Mouse (Mus musculus) spleen, adult 2 months (tissue): ENCODE results near the gene Pbx1. TPM values are rescaled to one million over a fixed set of nuclear protein-coding genes. Genes with fewer than 3 reads are reported as not detected.

Experiments used
- DNase-seq, 2 experiments: peaks; one replicate each; pipeline versions ENCODE4 v3.0.0 to v3.0.0-alpha.2; 2012 to 2021; ENCODE audit warnings: low spot score in 2 of 2, low read depth in 1 of 2
- H3K27ac ChIP-seq: fragments of 200-500 bp; 2 replicates; pipeline ENCODE4 v1.5.1; 2012; ENCODE audit warnings: low read length, inconsistent platforms; ENCODE audit not compliant: insufficient read depth
- H3K27me3 ChIP-seq: fragments of 200-500 bp; 2 replicates; pipeline ENCODE4 v1.6.1; 2012; ENCODE audit warnings: mild to moderate bottlenecking, moderate library complexity, low read length, inconsistent platforms; ENCODE audit not compliant: control insufficient read depth, insufficient read depth
- H3K36me3 ChIP-seq: fragments of 200-500 bp; 2 replicates; pipeline ENCODE4 v1.6.1; 2012; ENCODE audit warnings: mild to moderate bottlenecking, low read length, inconsistent platforms; ENCODE audit not compliant: control insufficient read depth, insufficient read depth
- H3K4me1 ChIP-seq: fragments of 200-500 bp; 2 replicates; pipeline ENCODE4 v1.6.1; 2011; ENCODE audit warnings: inconsistent platforms; ENCODE audit not compliant: control insufficient read depth, insufficient read depth, insufficient read length
- H3K4me3 ChIP-seq: fragments of 200-500 bp; 2 replicates; pipeline ENCODE4 v1.5.1; 2011; ENCODE audit warnings: mild to moderate bottlenecking, inconsistent platforms; ENCODE audit not compliant: insufficient read depth, insufficient read length; ENCODE audit errors: extremely low read depth
- CTCF ChIP-seq: fragments of 200-500 bp; IDR thresholded peaks from 2 replicates; pipeline ENCODE4 v1.5.1; 2011; ENCODE audit warnings: mild to moderate bottlenecking, inconsistent platforms; ENCODE audit not compliant: insufficient read depth, insufficient read length, insufficient replicate concordance; ENCODE audit errors: extremely low read depth
- POLR2A ChIP-seq: fragments of 200-500 bp; IDR thresholded peaks from 2 replicates; pipeline ENCODE4 v1.6.1; 2011; ENCODE audit warnings: low read depth, low read length, inconsistent platforms
- WGBS: fragments of 180-500 bp; shearing (Covaris S2); methylation state at CpG from one replicate; pipeline ENCODE4 v1.1.7; 2018; 5-methylcytosine and 5-hydroxymethylcytosine counted together
- polyA plus RNA-seq: library from polyadenylated mRNA; depleted of rRNA; stranded (reverse); fragments of >200 nt; gene quantifications from 2 replicates; pipeline ENCODE4 v1.2.3, GENCODE M21; 2012

Pbx1 gene
- polyA plus RNA-seq, 1 experiment: 9.2 TPM

DNA sequence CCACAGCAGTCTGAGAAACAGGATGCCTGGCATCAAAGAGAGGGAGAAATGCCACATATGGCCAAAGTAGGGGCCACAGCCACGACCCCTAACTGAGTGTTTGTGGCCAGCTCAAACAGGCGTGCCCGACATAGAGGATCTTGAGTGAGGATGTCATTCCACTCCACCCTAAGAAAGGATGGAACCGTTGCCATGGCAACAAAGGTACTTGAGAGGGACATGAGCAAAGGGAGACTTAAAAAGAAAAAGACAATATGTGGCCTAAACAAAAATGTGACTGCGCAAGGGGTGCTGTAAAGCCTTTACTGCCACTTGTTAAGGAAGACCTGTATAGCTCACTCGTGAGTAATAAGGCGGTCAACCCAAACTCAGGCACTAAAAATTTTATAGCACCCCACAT is 67.7 kb downstream of the Pbx1 start:
- Histone ChIP-seq H3K36me3 (no peaks in the 10 kb centered on the region), H3K27ac (no peak overlapping the region), H3K4me1 (no peaks in the 10 kb centered on the region), H3K27me3 (no peaks in the 10 kb centered on the region), H3K4me3 (no peak overlapping the region)
- WGBS: 89% methylated on average over 7 of the region's 7 CpGs
- TF ChIP-seq CTCF (no peak), POLR2A (no peak)
- DNase-seq: no peak

DNA sequence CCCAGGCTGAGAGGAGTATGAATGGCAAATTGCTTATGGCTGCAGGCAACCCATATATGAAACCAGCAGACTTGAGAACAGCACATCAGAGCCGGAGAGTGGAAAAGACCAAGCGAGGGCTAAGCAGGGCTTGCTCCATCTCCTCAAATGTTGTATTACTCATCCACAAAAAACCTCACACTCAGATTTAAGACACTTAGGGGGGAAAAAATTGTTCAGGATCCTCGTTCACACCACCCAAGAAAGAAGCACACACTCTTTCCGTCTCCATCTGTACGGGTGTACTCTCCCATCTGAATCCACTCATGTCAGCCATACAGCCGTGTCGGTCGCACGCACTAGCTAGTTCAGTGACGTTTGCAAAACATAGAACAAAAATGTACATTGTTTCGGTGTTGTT is 69.0 kb downstream of the Pbx1 start:
- no peaks in the 10 kb centered on the region for H3K36me3 ChIP-seq
- no peak overlapping the region for H3K27ac ChIP-seq
- no peaks in the 10 kb centered on the region for H3K27me3 ChIP-seq
- H3K4me3 ChIP-seq: no peak overlapping the region
- no peak for DNase-seq
- TF ChIP-seq CTCF: no peak
- no peak for TF ChIP-seq POLR2A
- no peaks in the 10 kb centered on the region for H3K4me1 ChIP-seq
- 94% methylated on average over 11 of the region's 11 CpGs for WGBS

DNA sequence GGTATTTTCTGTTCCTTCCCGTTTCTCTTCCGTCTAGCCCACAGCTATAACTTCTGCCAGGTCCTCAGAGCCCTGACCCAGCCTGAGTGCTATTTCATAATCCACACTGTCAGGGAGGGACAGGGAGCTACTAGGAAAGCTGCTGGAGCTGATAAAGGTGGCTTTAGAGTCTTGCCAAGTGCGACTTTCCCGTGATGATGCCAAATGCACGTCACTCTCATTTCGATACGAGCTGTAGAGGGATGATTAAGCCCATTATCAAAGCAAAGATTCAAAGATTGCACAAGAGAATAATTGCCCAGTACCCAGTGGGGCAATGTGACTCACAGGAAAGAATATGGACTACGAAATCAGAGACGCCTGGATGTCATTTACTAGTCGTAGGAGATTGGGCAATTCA is 69.6 kb downstream of the Pbx1 start:
- Histone ChIP-seq H3K27me3 (no peaks in the 10 kb centered on the region), H3K27ac (no peak overlapping the region), H3K4me1 (no peaks in the 10 kb centered on the region), H3K36me3 (no peaks in the 10 kb centered on the region), H3K4me3 (no peak overlapping the region)
- TF ChIP-seq POLR2A (no peak), CTCF (no peak)
- DNase-seq: no peak
- 74% methylated on average over 10 of the region's 10 CpGs for WGBS

DNA sequence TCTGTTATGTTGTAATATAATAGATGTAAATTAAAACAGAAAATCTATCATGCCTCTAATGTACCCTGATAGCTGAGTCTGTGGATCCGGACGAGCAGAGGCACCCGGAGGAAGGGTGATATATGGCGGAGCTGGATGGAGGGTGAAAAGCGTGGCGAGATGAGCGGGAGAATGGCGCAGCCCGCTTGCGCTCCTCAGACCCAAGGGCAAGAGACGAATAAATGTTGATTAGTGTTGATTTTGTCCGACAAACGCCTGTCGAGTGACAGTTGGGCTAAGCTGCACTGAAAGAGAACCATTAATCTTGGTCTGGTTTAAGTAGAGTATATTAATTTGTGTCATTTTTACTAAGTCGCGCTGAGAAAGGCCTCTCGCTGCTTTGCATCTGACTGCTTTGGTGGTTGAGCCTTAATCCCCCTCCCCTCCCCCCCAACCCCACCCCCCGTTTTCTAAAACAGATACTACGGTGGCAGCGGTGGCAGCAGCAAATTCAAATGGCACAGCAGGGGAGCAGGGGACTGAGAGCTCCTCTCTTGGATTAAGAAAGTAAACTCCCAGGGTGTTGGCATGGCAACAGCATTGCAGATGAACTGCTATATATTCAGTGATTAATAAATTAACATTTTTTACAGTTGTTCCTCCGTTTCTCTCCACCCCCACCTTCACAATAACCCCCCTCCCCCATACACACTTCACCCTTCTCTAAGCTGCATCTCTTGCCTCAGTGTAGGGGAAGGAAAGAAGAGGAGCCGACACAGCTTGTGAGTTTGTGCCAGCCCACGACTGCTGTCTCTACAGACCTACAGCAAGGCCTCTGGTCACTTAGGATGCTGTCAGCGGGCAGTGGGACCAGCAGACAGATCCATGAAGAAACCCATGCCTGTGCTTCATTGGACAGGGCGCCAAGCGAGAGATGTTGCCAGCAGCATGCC is 74.1 kb downstream of the Pbx1 start:
- H3K27ac ChIP-seq: no peak overlapping the region
- TF ChIP-seq POLR2A (no peak), CTCF (no peak)
- no peak overlapping the region for H3K4me3 ChIP-seq
- no peak for DNase-seq
- H3K4me1 ChIP-seq: no peaks in the 10 kb centered on the region
- no peaks in the 10 kb centered on the region for H3K36me3 ChIP-seq
- H3K27me3 ChIP-seq: no peaks in the 10 kb centered on the region
- 87% methylated on average over 26 of the region's 26 CpGs for WGBS

DNA sequence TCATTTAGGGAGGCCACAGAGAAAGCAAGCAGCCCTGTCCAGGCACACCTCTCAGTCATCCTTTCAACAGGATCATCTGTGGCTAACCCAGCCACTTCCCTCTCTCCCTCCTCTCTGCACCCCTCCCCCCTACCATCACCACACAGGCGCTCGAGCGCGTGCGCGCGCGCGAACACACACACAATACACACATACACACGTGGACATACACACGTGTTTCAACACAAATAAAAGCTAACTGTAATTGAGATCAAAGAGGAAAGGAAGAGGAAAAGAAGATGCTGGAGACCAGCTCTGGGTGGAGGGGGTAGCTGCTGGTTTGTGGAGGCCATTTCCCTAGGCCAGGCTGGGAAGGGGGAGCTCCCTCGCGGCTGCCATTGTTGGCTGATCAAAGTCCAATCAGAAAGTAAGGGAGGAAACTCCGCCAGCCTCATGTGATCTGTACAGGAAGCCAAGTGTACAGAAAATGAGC is 75.1 kb downstream of the Pbx1 start:
- H3K27ac ChIP-seq: no peak overlapping the region
- H3K4me3 ChIP-seq: no peak overlapping the region
- H3K27me3 ChIP-seq: no peaks in the 10 kb centered on the region
- H3K36me3 ChIP-seq: no peaks in the 10 kb centered on the region
- WGBS: 68% methylated on average over 14 of the region's 14 CpGs
- TF ChIP-seq POLR2A: no peak
- TF ChIP-seq CTCF: no peak
- DNase-seq: no peak
- H3K4me1 ChIP-seq: no peaks in the 10 kb centered on the region

DNA sequence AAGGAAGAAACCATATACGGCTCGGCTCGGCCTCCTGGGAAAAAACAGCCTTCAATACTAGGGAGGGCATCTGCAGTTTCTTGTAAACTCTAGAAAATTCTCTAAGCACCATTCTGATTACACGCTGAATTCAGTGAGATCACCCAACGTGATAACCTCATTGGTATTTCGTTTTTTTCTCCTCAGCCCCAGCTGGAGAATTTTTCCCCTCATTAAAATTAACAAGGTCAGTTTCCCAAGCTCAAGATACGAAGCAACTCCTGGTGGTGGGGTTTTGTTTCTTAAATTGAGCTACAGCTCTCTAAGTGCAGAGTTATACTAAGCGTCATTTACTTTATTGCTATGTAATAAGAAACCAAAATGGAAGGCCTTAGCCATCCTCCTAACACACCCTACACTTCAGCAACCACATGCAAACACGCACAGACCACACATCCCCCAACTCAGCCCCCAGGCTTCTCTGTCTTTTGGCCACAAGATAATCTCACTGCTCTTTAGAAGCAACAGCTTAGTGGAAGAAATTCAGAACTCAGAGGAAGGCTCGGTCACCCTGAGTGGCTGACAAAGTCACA is 76.0 kb downstream of the Pbx1 start:
- WGBS: 80% methylated on average over 10 of the region's 10 CpGs
- no peak for DNase-seq
- Histone ChIP-seq H3K36me3 (no peaks in the 10 kb centered on the region), H3K27me3 (no peaks in the 10 kb centered on the region), H3K4me3 (no peak overlapping the region), H3K27ac (no peak overlapping the region), H3K4me1 (no peaks in the 10 kb centered on the region)
- TF ChIP-seq POLR2A: no peak
- TF ChIP-seq CTCF: no peak

DNA sequence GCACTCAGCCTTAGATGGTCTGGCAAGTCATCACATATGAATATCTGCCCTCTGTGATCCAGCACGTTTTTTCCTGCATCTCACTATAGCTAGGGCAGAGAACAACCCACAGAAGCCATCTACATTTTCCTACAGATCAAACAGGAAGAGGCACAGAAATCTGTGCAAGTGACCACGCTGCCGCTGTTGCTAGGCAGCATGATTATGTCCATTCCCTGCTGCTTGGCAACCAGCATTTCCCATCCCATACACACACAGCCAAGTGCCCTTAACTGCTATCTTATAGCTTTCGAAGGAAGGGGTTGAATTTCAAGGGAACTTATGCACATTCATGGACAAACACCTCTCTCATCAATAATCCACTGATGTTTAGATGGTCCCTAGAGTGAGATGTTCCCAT is 77.1 kb downstream of the Pbx1 start:
- H3K4me3 ChIP-seq: no peak overlapping the region
- WGBS: 69% methylated on average over 4 of the region's 4 CpGs
- no peaks in the 10 kb centered on the region for H3K4me1 ChIP-seq
- DNase-seq: no peak
- H3K27ac ChIP-seq: no peak overlapping the region
- TF ChIP-seq POLR2A (no peak), CTCF (no peak)
- no peaks in the 10 kb centered on the region for H3K36me3 ChIP-seq
- no peaks in the 10 kb centered on the region for H3K27me3 ChIP-seq
